Mouse (Mus musculus) B cell, adult 2 months (primary cell): Measurements from ENCODE around the gene Arpc3.

Experiments
- DNase-seq, 2 experiments: peaks; one replicate each; pipeline ENCODE4 v3.0.0; 2022

Arpc3 gene

DNA sequence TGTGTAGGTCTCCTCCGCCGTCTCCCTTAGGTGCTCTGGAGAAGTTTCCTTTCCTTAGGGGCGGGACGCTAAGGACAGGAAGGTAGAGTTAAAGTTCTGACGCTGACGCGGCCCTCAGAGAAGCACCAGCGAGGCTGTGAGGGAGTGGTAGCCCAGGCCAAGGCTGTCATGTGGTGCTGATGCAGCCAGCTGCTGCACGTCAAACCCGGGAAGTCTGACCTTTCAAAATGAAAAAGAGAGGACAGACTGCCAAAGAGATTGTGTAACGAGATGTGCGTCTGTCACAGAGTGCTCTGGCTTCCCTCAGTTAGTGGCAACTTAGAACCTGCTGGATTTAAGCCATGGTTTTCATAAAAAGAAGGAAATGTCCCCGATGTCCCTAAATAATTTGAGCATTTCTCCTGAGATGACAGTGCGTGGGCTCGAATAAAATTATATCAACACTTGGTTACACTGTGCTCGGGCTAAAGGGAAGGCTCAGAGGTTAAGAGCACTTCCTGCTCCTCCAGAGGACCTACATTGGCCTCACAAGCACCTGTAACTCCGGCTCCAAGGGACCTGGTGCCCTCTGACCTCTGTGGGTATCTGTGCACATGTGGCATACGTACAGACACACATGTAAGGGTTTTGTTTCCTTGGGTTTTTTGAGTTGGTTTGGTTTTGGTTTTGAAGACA is 9.1 kb downstream of the Arpc3 start:
- no peak for DNase-seq

DNA sequence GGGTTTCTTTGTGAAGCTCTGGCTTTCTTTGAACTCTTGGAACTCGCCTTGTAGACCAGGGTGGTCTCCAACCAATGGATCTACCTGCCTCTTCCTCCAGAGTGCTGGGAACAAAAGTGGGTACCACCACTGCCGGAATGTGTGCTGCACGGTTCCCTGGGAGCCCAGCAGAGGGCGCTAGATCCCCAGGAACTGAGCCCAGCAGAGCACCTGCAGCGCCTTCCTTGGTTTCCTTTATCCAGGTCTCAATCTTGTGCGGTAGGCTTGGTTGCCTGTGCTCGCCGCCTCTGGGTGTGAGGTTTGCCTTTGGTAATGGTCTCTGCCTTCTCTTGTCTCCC is 9.6 kb downstream of the Arpc3 start:
- peak; percentile 75 to 77 for DNase-seq

DNA sequence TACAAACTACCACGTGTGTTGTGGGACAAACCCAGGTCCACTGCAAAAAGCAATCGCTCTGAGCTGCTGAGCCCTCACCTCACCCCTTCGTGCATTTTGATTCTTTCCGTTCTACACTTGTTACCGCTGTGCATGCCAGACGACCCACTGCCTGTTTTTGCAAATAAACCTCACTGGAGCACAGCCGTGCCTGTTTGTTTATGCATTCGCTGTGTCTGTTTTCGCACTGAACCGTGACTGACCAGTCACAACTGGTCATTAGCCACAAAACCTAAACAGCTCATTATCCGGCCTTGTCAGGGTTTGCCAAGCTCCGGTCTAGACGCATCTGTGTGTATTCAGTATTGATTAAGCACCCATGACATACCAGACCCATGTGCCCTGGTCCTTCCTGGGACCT is 10.5 kb downstream of the Arpc3 start:
- no peak for DNase-seq

DNA sequence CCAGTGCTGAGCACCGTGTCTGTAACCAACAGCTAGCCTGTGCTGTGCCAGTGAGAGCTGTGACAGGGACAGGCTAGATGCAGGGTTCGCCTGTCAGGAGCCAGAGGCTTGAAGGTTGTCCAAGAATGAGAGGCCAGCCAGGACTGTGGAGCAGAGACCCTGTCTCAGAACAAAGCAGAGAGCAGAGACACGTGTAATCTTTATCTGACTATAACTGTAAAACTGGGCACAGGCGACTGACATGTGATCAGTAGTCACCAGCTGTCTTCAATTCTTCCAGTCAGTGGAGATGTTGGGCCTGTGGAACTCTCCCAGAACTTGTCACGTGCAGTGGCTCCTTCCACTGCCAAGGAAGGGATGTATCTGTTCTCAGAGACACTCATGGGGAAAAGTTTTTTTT is 11.1 kb downstream of the Arpc3 start:
- DNase-seq, result no peak

DNA sequence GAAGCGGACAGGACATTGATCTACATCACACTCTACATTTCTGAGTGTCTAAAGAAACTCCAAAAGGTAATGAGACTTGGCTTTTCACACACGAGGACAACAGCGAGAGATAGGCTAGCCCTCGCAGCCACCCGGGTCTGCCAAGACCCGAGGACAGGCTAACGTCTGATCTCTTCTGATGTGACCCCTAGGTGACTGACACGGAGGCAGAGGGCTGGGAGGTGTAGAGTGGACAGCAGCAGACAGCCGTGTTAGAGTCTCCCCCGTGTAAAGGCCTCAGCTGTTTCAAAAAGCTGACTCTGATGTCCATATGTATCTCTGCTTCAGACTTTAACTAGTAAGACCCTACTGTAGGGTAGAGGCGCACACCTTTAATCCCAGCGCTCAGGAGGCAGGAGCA is 11.7 kb downstream of the Arpc3 start:
- no peak for DNase-seq

DNA sequence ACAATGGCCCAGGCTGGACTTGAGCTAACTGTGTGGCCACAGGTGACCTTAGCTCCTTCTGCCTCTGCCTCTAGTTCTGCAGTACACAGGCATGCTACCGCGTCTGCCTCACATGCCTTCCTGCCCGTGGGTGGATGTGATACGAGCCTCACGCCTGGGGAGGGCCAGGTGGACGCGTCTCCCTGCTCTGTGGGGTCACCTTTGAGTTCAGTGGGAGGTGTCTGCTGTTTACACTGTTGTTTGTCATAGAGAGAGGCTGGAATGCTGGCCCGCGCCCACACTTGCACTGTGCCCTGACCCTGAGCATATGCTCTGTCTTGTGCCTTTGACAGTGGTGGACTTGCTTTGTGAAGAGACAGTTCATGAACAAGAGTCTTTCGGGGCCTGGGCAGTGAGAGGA is 13.9 kb downstream of the Arpc3 start:
- no peak for DNase-seq

DNA sequence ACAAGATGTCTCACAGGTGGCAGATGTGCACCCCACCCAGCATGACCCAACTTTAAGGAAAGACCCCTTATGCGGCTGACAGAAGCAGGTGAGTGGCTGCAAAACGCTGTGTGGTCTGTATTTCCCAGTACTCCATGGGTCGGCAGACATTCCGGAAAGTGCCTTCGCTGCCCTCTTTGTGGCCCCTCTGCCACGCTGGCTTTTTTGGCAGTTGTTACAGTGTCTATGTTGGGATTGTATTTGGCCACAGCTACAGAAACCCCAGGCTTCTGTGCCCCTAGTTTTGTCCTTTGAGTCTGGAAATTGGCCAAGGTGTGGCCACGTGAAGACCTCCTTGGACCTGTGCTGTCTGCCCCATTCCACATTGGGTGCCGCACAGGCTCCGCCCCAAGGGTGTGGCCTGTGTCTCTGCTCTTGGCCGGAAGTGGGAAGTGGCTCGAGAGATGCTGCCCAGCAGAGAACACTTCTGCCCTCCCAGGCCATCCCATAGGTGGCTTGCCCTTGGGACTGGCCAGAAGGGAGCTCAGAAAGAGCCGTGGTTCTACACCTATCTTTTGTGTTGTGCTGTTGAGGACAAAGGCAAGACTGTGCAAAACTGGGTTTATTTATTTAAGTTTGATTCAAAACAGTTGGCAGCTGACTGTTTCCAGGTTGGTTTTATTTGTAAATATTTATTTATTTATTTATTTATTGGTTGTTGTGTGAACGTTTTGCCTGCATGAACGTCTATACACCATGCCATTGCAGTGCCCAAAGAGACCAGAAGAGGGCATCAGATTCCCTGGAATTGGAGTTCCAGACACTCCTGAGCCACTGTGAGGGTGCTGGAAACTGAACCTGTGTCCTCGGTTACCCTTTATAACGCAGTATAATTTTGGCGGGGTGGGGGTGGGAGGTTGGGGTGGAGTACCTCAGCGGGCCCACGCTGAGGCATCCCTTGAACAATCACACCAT is 18.3 kb downstream of the Arpc3 start:
- peak; percentile 31 to 36 for DNase-seq

DNA sequence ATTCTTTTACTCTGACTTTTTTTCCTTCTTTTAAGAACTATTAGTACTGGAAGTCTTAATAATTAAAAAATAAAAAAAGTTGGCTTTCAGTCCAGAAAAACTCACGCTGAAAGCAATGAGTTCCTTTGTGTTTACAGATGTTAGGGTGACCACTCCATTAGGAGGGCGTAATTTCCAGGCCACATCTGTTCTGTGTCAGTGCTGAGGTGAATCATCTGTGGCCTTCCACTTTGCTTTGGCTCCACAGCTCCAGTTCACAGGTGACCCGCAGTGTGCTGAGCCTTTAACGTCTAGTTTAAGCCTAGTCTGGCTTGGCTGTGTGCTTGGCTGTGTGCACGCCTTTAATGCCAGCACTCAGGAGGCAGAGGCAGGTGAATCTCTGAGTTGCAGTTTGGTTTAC is 20.2 kb downstream of the Arpc3 start:
- no peak for DNase-seq

DNA sequence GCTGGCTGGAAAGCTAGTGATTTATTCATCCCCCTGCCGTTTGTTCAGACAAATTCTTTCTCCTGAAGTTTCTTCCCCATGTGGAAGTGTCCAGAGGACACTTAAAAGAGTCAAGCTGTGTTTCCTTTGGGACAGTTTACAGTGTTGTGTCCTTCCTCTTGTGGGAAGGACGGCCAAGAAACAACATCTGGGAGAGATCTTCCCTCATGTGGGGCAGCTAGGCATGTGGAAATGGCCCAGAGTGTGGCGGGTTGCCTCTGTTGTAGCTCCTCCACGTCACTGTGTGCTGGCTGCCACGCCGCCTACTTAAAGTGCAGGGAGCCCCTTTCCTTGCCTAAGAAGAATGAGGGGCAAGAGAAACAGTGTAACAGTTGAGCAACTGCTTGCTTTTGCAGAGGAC is 21.1 kb downstream of the Arpc3 start:
- no peak for DNase-seq

DNA sequence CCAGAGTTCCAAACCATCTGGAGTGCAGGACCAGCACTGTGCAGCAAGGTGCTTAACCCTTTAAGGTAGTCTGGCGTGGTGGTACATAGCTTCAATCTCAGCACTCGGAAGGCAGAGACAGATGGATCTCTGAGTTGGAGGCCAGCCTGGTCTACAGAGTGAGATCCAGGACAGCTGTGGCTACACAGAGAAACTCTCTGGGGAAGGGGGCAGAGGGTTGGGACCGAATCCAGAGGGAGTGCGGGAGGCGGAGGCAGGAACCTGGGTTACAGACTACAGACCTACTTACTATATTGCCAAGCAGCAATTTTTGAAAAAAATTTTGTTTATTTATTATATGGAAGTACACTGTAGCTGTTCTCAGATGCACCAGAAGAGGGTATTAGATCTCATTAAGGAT is 22.7 kb downstream of the Arpc3 start:
- no peak for DNase-seq

DNA sequence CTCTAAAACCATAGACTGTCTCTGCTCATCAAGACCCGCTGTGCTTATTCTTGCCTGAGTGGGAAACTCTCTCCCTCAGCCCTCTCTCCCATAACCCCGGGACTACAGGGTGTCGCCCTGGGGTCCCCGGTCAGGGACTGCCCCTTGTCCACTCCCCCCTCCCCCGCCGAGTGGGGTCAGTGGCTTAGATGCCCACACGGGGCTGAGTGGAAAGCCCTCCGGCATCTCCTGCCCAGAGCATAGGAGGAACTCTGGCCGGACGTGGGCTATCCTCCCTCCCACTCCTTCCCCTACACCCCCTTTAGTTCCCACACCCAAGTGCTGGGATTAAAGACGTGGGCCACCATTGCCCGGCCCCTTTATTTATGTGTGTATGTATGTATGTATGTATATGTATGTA is 23.8 kb downstream of the Arpc3 start:
- no peak for DNase-seq

DNA sequence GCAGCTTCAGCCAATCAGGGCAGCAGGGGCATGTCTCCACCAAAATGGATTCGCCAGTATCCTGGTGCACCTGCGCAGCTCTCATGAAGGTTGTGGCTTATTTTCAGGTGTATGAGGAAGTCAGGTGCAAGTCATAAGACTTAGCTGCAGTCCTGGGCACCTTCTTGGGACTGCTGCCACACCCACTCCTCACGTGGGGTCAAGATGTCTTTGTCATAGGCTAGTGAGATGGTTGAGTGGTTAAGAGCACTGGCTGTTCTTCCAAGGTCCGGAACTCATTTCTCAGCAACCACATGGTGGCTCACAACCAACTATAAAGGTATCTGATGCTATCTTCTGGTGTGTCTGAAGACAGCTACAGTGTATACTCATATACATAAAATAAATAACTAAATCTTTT is 29.0 kb downstream of the Arpc3 start:
- peak; percentile 42 to 54 for DNase-seq

DNA sequence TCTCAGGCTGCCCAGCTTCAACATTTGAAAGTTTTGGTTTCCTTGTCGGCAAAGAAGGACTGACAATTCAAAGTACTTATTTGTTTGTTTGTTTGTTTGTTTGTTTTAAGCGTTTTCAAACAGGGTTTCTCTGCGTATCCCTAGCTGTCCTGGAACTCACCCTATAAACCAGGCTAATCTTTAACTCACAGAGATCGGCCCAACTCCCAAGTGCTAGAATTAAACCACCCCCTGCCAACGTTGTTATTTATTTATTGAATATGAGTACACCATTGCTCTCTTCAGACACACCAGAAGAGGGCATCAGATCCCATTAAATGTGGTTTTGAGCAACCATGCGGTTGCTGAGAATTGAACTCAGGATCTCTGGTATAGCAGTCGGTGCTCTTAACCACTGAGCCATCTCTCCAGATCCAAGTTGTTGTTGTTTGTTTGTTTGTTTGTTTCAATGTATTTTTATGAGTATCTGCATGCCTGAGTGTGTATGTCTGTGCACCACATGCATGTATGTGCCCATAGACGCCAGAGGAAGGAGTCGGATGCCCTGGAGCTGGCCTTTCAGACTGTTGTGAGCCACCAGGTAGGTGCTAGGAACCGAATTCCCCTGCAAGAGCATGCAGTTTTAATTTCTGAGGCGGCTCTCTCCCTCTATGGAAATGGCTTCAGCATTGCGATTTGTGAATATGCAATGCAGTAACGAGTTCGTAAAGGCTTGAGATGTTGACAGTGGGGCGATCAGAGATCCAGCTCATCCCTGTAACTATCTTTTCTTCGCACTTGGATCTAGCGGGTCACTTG is 29.8 kb downstream of the Arpc3 start, which contains the start of gene Anapc7:
Gene Anapc7 (plus strand): TSS at position 423 of the 798 bp plus-strand sequence.
- DNase-seq, result no peak

DNA sequence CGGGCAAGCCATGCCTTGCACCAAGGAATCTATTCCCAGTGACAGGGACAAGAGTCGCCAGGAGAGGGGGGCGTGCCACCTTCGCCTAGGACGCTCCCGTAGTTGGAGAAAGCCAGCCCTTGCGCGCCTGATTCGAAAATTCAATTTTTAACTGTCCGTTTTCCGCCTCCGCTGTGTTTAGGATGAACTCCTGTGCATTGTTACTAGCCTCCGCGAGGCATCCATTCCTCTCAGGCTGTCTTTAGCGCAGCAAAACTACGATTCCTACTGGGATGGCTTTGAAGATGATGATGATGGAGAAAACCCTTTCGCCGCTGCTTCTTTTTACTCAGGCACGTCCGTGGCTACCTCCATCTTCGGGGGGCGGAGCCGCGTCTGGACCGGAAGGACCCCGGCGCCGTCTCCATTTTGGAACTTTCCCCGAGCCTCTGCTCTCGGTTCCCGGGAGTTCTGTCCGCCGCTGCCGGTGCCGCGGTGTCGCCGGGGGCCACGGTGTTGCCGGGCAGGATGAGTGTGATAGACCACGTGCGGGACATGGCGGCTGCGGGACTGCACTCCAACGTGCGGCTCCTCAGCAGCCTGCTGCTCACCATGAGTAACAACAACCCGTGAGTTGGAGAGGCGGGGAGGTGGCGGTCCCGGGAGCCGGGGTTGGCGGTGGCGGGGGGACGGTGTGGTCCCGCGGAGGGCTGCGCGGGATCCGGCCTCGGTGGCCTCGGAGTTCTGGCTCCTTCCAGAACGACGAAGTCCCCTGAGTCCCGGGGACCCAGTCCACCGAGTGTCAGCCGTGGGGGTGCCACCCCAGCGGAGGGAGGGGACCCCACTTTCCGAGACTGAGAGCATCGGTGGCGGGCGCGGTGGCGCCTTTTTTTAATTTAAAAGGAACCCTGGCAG is 30.6 kb downstream of the Arpc3 start:
- peak; percentile 93 to 95 for DNase-seq

DNA sequence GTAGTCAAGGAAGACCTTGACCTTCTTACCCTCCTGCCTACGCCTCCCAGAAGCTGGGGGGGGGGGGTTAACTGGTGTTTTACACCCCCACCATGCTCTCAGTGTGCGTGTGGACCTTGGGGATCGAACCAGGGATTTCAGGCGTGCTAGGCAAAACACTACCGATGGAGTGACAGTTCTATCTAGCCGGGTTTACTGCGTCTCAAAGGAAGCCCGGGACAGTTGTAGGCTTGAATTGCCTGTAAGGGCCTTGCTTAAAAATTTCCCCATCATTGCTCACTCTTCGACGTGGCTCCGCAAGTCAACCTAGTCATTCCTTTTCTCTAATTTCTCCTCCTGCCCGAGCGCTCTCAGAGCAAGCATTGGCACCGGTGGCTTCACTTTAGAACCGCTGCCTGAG is 31.4 kb downstream of the Arpc3 start:
- DNase-seq, result no peak

DNA sequence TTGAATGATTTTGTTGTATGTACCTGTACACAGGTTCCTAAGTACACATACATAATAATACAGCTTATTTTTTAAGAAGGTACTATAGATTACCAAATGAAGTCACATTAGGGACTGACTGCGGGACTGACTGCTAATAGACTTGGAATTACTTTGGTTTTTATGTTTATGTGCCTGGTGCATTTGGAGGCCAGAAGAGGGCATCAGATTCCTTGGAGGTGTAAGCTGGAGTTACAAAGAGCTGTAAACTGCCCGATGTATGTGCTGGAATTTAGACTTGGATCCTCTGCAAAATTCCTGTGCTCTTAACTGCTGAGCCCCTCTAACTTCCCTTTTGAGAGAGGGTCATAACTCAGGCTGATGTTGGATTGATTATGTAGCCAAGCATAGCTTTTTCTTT is 33.9 kb downstream of the Arpc3 start:
- DNase-seq, result no peak

DNA sequence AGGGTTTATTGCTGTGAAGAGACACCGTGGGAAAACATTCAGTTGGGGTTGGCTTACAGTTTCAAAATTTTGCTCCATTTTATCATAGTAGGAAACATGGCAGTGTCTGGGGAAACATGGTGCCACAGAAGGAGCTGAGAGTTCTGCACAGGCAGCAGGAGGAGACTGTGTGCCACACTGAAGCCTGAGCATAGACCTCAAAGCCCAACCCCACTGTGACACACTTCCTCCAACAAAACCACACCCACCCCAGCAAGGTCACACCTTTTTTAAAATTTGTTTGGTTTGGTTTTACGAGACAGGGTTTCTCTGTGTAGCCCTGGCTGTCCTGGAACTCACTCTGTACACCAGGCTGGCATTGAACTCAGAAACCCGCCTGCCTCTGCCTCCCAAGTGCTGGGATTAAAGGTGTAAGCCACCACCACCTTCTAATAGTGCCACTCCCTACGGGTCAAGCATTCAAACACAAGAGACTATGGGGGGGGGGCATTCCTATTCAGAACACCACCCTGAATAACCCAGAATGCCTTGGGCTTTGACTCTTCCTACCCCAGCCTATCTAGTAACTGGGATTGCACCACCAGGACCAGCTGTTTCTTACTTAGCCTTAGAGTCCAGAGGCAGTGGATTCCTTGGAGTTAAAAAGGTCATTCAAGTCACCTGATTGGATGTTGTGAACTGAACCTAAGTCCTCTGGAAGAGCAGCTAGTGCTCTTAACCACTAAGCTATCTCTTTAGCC is 38.5 kb downstream of the Arpc3 start:
- no peak for DNase-seq

DNA sequence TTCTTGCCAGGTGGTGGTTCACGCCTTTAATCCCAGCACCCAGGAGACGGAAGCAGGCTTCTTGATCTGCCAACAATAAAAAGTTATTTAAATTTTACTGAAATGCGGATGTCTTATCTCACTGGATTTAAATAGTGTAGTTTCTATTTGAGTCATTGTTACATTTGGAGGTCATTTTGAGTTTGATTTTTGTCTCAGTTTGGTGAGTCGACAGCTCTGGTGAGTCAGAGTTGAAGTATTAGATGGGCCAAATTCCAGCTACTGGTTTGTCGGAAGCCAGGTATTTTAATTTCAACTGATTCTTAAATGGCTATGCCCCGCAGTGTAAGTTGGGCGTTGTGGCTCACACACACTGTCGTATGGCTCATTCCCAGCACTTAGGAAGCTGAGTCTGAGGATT is 39.5 kb downstream of the Arpc3 start:
- DNase-seq, result no peak

DNA sequence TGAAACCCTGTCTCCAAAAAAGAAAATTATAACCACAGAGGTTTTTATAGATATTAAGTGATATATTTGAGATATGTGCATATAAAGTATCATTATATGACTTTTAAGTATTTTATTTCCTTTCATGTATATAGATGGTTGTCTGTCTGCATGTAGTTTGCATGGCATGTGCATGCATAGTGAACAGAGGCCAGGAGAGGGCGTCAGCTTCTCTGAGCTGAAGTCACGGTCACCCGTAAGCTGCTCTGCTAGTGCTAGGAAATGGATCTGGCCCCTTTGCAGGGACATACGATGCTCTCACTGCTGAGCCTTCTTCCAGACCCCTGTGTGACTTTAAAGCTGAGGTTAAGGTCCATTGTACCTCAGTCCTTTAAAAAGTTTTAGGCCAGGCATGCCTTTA is 42.9 kb downstream of the Arpc3 start:
- DNase-seq, result peak in 1 of 2 experiments; percentile 9

DNA sequence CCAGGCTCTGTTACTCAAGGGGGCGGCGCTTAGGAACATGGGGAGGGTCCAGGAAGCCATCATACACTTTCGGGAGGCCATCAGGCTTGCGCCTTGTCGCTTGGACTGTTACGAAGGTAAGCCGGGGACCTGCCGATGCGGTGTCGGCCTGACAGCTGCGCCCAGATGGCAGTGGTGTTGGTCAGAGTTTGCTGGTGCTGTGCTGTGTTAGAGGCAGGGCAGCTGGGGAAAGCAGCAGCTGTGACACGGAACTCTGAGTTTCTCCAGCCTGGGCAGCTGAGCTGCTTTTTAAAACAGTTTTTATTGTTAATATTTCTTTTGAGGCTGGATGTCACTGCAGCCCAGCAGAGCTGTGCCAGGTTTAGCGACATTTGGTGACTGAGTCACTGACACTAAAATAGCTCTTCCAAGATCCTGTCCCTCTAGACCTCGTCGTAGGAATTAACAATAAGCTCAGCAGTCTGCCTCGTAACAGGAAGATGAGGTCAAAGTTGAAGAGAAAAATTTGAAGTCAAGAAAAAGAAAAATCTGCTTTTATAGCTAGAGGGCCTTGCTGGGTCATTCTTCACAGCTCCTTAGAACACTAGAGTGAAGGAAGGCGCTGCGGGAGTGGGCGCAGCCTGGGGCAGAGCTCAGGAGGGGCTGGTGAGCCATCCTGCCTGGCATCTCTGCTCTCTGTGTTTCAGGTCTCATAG is 47.9 kb downstream of the Arpc3 start:
- no peak for DNase-seq

DNA sequence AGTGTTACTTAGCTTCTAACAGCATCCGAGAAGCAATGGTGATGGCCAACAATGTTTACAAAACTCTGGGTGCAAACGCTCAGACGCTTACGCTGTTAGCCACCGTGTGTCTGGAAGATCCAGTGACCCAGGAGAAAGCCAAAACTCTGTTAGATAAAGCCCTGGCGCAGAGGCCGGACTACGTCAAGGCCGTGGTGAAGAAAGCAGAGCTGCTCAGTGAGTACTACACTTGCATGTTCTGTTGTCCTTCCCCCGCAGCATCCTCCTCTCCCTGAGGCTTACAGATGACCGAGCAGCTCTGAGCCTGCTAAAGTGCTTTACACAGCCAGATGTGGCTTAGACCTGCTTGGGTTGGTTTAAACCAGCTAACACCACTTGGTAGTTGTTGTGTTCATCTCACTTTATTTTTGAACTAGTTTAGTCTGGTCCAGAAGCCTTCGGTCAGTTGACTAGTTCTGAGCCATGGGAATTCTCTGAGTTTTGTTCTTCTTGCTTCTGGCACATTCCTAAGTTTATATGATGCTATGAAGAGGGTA is 48.5 kb downstream of the Arpc3 start:
- no peak for DNase-seq
